Mouse (Mus musculus) myocyte (in vitro differentiated cells): Measurements from ENCODE around the gene Wdr34.

ENCODE experiments used
- E2F4 ChIP-seq: IDR thresholded peaks from one replicate; pipeline ENCODE4 v1.6.1; 2011; ENCODE audit warnings: mild to moderate bottlenecking, control low read depth, moderate library complexity; ENCODE audit not compliant: insufficient read depth
- MAX ChIP-seq: IDR thresholded peaks from one replicate; pipeline ENCODE4 v1.6.1; 2011; ENCODE audit warnings: low read depth, mild to moderate bottlenecking, control low read depth
- MYOG ChIP-seq, 3 experiments: IDR thresholded peaks; one replicate each; pipeline ENCODE4 v1.6.1; 2011; ENCODE audit warnings: control low read depth in 2 of 3, low read depth in 2 of 3, mild to moderate bottlenecking in 2 of 3; ENCODE audit not compliant: insufficient read length in 2 of 3, control insufficient read depth in 1 of 3, insufficient read depth in 1 of 3
- POLR2A ChIP-seq: IDR thresholded peaks from one replicate; pipeline ENCODE4 v1.6.1; 2011; ENCODE audit warnings: low read depth, mild to moderate bottlenecking, control low read depth, moderate library complexity; ENCODE audit not compliant: insufficient read length
- TCF12 ChIP-seq: IDR thresholded peaks from one replicate; pipeline ENCODE4 v1.6.1; 2011; ENCODE audit warnings: mild to moderate bottlenecking, control low read depth; ENCODE audit not compliant: poor library complexity, insufficient read depth, severe bottlenecking
- TCF3 ChIP-seq: IDR thresholded peaks from one replicate; pipeline ENCODE4 v1.6.1; 2011; ENCODE audit warnings: low read depth, control low read depth; ENCODE audit not compliant: insufficient read length

- no peak for TF ChIP-seq POLR2A
- no peak for TF ChIP-seq MAX
- no peak for TF ChIP-seq MYOG (IDR thresholded peaks at IDR 0.05; ENCODE audit: control insufficient read depth in 1 of 3, insufficient read depth in 1 of 3, insufficient read length in 2 of 3, low read depth in 2 of 3)
- no peak for TF ChIP-seq TCF3
- TF ChIP-seq E2F4: no peak
- TF ChIP-seq TCF12: no peak
Observed at GRCm38 (mm10) chr2:30044550-30044949, 4.1 kb downstream of the Wdr34 start.
